Mouse (Mus musculus) bone marrow macrophage, adult 2 months (primary cell): ENCODE data around the gene Olfr1375.

ENCODE experiments used
- CTCF ChIP-seq: IDR thresholded peaks from 2 replicates; pipeline ENCODE4 v1.5.1; 2012; ENCODE audit warnings: low read depth, mild to moderate bottlenecking, low read length, moderate library complexity
- POLR2A ChIP-seq: IDR thresholded peaks from 2 replicates; pipeline ENCODE4 v1.6.1; 2012; ENCODE audit warnings: mild to moderate bottlenecking, low read depth, low read length, borderline replicate concordance

DNA sequence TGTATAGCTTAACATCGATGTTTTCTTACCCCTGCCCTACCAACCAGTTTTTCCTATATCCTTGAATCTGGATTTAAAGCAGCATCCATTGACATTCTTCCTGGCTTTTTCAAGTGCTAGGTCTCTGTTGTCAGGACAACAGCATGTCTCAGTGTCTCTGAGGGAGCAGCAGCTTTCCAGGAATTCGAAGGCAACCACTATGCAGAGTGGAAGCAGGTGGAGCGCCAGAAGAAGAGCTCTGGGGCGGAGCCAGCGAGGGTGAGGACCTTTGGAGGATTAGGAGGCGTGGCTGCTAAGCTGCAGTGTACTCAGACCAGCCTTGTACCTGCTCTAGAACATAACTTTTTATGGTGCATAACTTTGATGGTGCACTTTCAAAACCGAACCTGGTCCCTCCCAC is 36.6 kb downstream of the Olfr1375 start:
- TF ChIP-seq CTCF (no peak), POLR2A (no peak)
